Comparison of ENCODE assay signal across 17 mouse cellular contexts in genomic region chr5:140783577-140783976, GRCm38 (mm10). TPM values are rescaled to one million over a fixed set of nuclear protein-coding genes. Genes with fewer than 3 reads are reported as not detected.
DNase-seq lines count a peak whose midpoint lies in the region; ATAC-seq and TF ChIP-seq lines count a peak whose summit lies in the region.
"Had no signal": no experiment of that assay in that cellular context is flagged by ENCODE, and none has a peak within 500 bp of the region (broad histone marks: within the 10 kb centered on the region; RNA-seq: fewer than 3 reads in every experiment).

No protein-coding gene starts in this region.

- H3K79me2 ChIP-seq in heart, adult 2 months (replicated peaks; ENCODE audit: control insufficient read depth, insufficient read depth, low read length): peaks cover 3% of the 10 kb centered on the region

- ATAC-seq in liver, embryonic 14.5 days (ENCODE audit: insufficient read depth): no peak
- ATAC-seq: forebrain, embryonic 15.5 days; midbrain, embryonic 16.5 days had no signal

- 93% methylated on average over 4 of the region's 4 CpGs for WGBS in heart, adult 2 months
- 78% methylated on average over 4 of the region's 4 CpGs for WGBS in liver, embryonic 14.5 days (ENCODE audit: insufficient replicate concordance)
- WGBS in thymus, adult 2 months: 96% methylated on average over 4 of the region's 4 CpGs

- H3K4me2 ChIP-seq in liver, embryonic 14.5 days (ENCODE audit: low read depth): no peak overlapping the region
- H3K4me2 ChIP-seq: forebrain, embryonic 15.5 days; limb, embryonic 12.5 days had no signal

- intact Hi-C loops in heart, adult 2 months (cut with DNase I): no loop called here

- H3K36me3 ChIP-seq in heart, adult 2 months (ENCODE audit: control insufficient read depth, insufficient read depth, low read length): peaks cover 12% of the 10 kb centered on the region
- H3K36me3 ChIP-seq in liver, embryonic 14.5 days (replicated peaks; ENCODE audit: control insufficient read depth, insufficient read depth, low read depth): peaks cover 4% of the 10 kb centered on the region
- H3K36me3 ChIP-seq in thymus, adult 2 months (ENCODE audit: control insufficient read depth, insufficient read depth, low read length): no peaks in the 10 kb centered on the region

- no peak overlapping the region for H3K9ac ChIP-seq in heart, adult 2 months (ENCODE audit: low read depth, low read length)
- H3K9ac ChIP-seq in liver, embryonic 14.5 days (replicated peaks): no peak overlapping the region
- H3K9ac ChIP-seq: forebrain, embryonic 15.5 days; limb, embryonic 12.5 days had no signal

- H3K27me3 ChIP-seq in heart, adult 2 months (ENCODE audit: control insufficient read depth, insufficient read depth, low read length): no peaks in the 10 kb centered on the region
- no peaks in the 10 kb centered on the region for H3K27me3 ChIP-seq in liver, embryonic 14.5 days (ENCODE audit: control insufficient read depth, insufficient read depth, low read length)
- no peaks in the 10 kb centered on the region for H3K27me3 ChIP-seq in thymus, adult 2 months (ENCODE audit: control insufficient read depth, insufficient read depth, low read length)
- H3K27me3 ChIP-seq: CH12.LX; forebrain, embryonic 15.5 days; limb, embryonic 12.5 days had no signal

- TF ChIP-seq CTCF in heart, adult 2 months (IDR thresholded peaks at IDR 0.05): peak; percentile 37
- peak; percentile 47 for TF ChIP-seq CTCF in liver, embryonic 14.5 days (IDR thresholded peaks at IDR 0.05; ENCODE audit: low read depth)
- TF ChIP-seq CTCF in thymus, adult 2 months (IDR thresholded peaks at IDR 0.05; ENCODE audit: borderline replicate concordance, control insufficient read depth, extremely low read depth, insufficient read depth, low read length, poor library complexity): no peak

- no peak for DNase-seq in heart, adult 2 months
- DNase-seq in heart, adult 8-10 months (ENCODE audit: low spot score): no peak
- no peak for DNase-seq in liver, embryonic 14.5 days (ENCODE audit: low read depth in 3 of 3, low spot score in 3 of 3)
- no peak for DNase-seq in liver
- no peak for DNase-seq in thymus, adult 2 months
- DNase-seq in thymus, postnatal 25 days: no peak
- no peak for DNase-seq in natural killer cell, adult 2 months (ENCODE audit: low spot score in 2 of 2)
- no peak for DNase-seq in neural tube, embryonic 10.5 days (ENCODE audit: extremely low spot score, low spot score)
- DNase-seq: cerebellum, adult 8-10 months; gastrocnemius, postnatal 25 days; kidney, postnatal 4 days; lung, adult 18-20 months; right cerebral cortex, adult 18-20 months had no signal

- no peaks in the 10 kb centered on the region for H3K9me3 ChIP-seq in liver, embryonic 14.5 days (ENCODE audit: control insufficient read depth, low read length)
- H3K9me3 ChIP-seq: forebrain, embryonic 15.5 days; limb, embryonic 12.5 days had no signal

- no peak for TF ChIP-seq POLR2A in heart, adult 2 months (IDR thresholded peaks at IDR 0.05; ENCODE audit: insufficient read depth, low read depth, low read length)
- TF ChIP-seq POLR2A in thymus, adult 2 months (IDR thresholded peaks at IDR 0.05; ENCODE audit: control insufficient read depth, extremely low read depth, insufficient read depth, low read length, poor library complexity): no peak

- H3K27ac ChIP-seq in heart, adult 2 months: no peak overlapping the region
- no peak overlapping the region for H3K27ac ChIP-seq in liver, embryonic 14.5 days
- H3K27ac ChIP-seq in thymus, adult 2 months (ENCODE audit: control insufficient read depth, insufficient read depth, low read length): peak overlapping the region; percentile 87
- H3K27ac ChIP-seq: forebrain, embryonic 15.5 days; limb, embryonic 12.5 days had no signal

- H3K4me3 ChIP-seq in heart, adult 2 months: no peak overlapping the region
- no peak overlapping the region for H3K4me3 ChIP-seq in liver, embryonic 14.5 days (ENCODE audit: insufficient read depth in 1 of 2, low read depth in 2 of 2, low read length in 2 of 2)
- H3K4me3 ChIP-seq in thymus, adult 2 months (ENCODE audit: control insufficient read depth, insufficient read depth, low read length): no peak overlapping the region
- H3K4me3 ChIP-seq: forebrain, embryonic 15.5 days; limb, embryonic 12.5 days had no signal

- peaks cover 19% of the 10 kb centered on the region for H3K4me1 ChIP-seq in heart, adult 2 months (ENCODE audit: control insufficient read depth, insufficient read depth, low read length)
- H3K4me1 ChIP-seq in liver, embryonic 14.5 days (replicated peaks; ENCODE audit: control insufficient read depth in 2 of 2, insufficient read depth in 2 of 2, low read length in 1 of 2): peaks cover 0 to 5% of the 10 kb centered on the region in 2 experiments; a peak in 1 of 4 replicates
- peaks cover 35% of the 10 kb centered on the region for H3K4me1 ChIP-seq in thymus, adult 2 months (replicated peaks; ENCODE audit: control insufficient read depth, insufficient read depth, low read length)

- no peak for TF ChIP-seq EP300 in heart, adult 2 months (IDR thresholded peaks at IDR 0.05; ENCODE audit: insufficient read depth, low read depth, low read length)
- no peak for TF ChIP-seq EP300 in liver, embryonic 14.5 days (IDR thresholded peaks at IDR 0.05; ENCODE audit: low read depth)

RNA-seq across cellular contexts. Expression of gene Gna12, which starts 46.7 kb away (rescaled TPM):
- 100 to 1,000 TPM; 118 to 136 TPM for total RNA-seq in heart, adult 2 months (2021)
- polyA plus RNA-seq in heart, adult 2 months (2012; rRNA removed): 117 and 136 TPM in 2 replicates
- 100 to 1,000 TPM; 124 to 170 (median 134) TPM for total RNA-seq in heart, adult 8-10 months (2022)
- 14.2 and 17.0 TPM in 2 replicates for polyA plus RNA-seq in liver, embryonic 14.5 days (2012; rRNA removed)
- 5.4 and 9.6 TPM in 2 replicates for polyA plus RNA-seq in liver, embryonic 14.5 days (2014; fragmentation: Nextera tagmentation; extraction: Ambion mirVana)
- 68.1 and 69.0 TPM in 2 replicates for polyA plus RNA-seq in thymus, adult 2 months (2012; rRNA removed)

RNA-seq across cellular contexts. Expression of gene Amz1, which starts 59.6 kb away (rescaled TPM):
- total RNA-seq in heart, adult 2 months (2021): under 1 TPM; 0.31 to 0.48 TPM
- polyA plus RNA-seq in heart, adult 2 months (2012; rRNA removed): 0.59 and 0.98 TPM in 2 replicates
- under 1 TPM; 0.31 to 0.35 (median 0.34) TPM for total RNA-seq in heart, adult 8-10 months (2022)
- polyA plus RNA-seq in liver, embryonic 14.5 days (2012; rRNA removed): 0.60 and 0.65 TPM in 2 replicates
- 0.72 and 1.4 TPM in 2 replicates for polyA plus RNA-seq in liver, embryonic 14.5 days (2014; fragmentation: Nextera tagmentation; extraction: Ambion mirVana)
- 10.6 and 13.7 TPM in 2 replicates for polyA plus RNA-seq in thymus, adult 2 months (2012; rRNA removed)
